Mouse (Mus musculus) liver, embryonic 12.5 days (tissue): ENCODE measurements around the gene Fgf2. TPM values are rescaled to one million over a fixed set of nuclear protein-coding genes. Genes with fewer than 3 reads are reported as not detected.

Source experiments
- ATAC-seq: fragments of 200-750 bp; cut with Nextera tagmentation; 2 replicates; pipeline ENCODE4 v1.8.0; 2017; ENCODE audit warnings: moderate number of reproducible peaks, mild to moderate bottlenecking, moderate library complexity
- H3K27ac ChIP-seq: fragments of 300-500 bp; sonication (generic); 2 replicates; pipeline ENCODE4 v1.5.1; 2016; ENCODE audit warnings: mild to moderate bottlenecking
- H3K27me3 ChIP-seq: fragments of 300-500 bp; sonication (generic); replicated peaks from 2 replicates; pipeline ENCODE4 v1.6.1; 2016; ENCODE audit warnings: mild to moderate bottlenecking, moderate library complexity
- H3K36me3 ChIP-seq: fragments of 300-500 bp; sonication (generic); 2 replicates; pipeline ENCODE4 v1.6.1; 2016; ENCODE audit warnings: mild to moderate bottlenecking, moderate library complexity
- H3K4me1 ChIP-seq: fragments of 300-500 bp; sonication (generic); 2 replicates; pipeline ENCODE4 v1.6.1; 2016
- H3K4me2 ChIP-seq: fragments of 300-500 bp; sonication (generic); 2 replicates; pipeline ENCODE4 v1.6.1; 2016; ENCODE audit warnings: mild to moderate bottlenecking, moderate library complexity
- H3K4me3 ChIP-seq: fragments of 300-500 bp; sonication (generic); 2 replicates; pipeline ENCODE4 v1.5.1; 2016; ENCODE audit warnings: mild to moderate bottlenecking, moderate library complexity
- H3K9ac ChIP-seq: fragments of 300-500 bp; sonication (generic); 2 replicates; pipeline ENCODE4 v1.6.1; 2016; ENCODE audit warnings: mild to moderate bottlenecking, moderate library complexity
- H3K9me3 ChIP-seq: fragments of 300-500 bp; sonication (generic); replicated peaks from 2 replicates; pipeline ENCODE4 v1.6.1; 2016; ENCODE audit warnings: mild to moderate bottlenecking, moderate library complexity
- WGBS: fragments of 180-500 bp; shearing (Covaris S2); methylation state at CpG from one replicate; pipeline ENCODE4 v1.1.7; 2016; ENCODE audit not compliant: insufficient replicate concordance; 5-methylcytosine and 5-hydroxymethylcytosine counted together
- polyA plus RNA-seq: library from polyadenylated mRNA; unstranded; fragments of >200 nt; fragmentation: Nextera tagmentation; extraction: Ambion mirVana; gene quantifications from 2 replicates; pipeline ENCODE4 v1.2.1, GENCODE M21; 2016

The Fgf2 gene
- polyA plus RNA-seq, 1 experiment from 2014 or later = 0.30 TPM

DNA sequence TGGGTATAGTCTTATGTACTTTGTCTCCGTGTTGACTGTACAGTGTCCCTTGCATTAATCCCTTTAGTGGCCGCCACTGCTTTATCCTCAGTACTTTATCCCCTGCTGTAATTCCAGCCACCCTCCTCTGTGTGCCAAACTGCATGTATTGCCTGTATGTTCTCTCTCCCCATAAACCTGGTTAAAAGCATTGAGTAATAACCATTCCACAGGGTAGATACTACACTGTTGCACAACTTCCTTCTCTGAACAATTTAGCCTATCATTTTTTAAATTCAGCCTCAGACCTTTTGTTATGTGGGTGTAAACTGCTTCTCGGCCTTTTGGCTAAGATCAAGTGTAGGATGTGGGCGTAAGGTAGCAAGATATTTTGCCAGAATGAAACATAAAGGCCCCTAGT is 17.0 kb downstream of the Fgf2 start:
- no peak overlapping the region for H3K4me2 ChIP-seq
- no peak for ATAC-seq
- H3K36me3 ChIP-seq = no peaks in the 10 kb centered on the region
- 60% methylated on average over 4 of the region's 4 CpGs for WGBS
- no peaks in the 10 kb centered on the region for H3K9me3 ChIP-seq
- H3K4me1 ChIP-seq = no peaks in the 10 kb centered on the region; the same call in 1 of the 2 replicates
- H3K27ac ChIP-seq = no peak overlapping the region
- H3K4me3 ChIP-seq = no peak overlapping the region
- H3K9ac ChIP-seq = no peak overlapping the region
- 0 out of 2 replicates have a peak, but pooled peaks cover 6% of the 10 kb centered on the region for H3K27me3 ChIP-seq

DNA sequence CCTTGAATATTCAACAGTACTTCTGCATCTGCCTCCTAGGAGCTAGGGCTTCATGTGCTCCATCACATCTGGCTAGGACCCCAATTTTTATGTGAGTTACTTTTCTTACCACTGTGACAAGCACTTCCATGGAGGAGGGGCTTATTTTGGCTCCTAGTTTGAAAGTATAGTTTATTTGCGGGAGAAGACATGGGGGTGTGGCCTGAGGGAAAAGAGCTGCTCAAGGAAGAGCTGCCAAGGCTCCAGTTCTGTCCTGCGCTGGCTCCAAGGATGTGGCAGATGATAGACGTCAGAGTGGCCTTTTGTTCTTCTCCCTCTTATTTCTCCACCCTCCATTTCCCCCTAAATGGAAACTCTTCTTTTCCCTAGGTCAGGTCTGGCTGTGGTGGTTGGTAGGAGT is 17.8 kb downstream of the Fgf2 start:
- Histone ChIP-seq H3K36me3 (no peaks in the 10 kb centered on the region), H3K4me2 (no peak overlapping the region), H3K9me3 (no peaks in the 10 kb centered on the region), H3K4me1 (no peaks in the 10 kb centered on the region; the same call in 1 of the 2 replicates), H3K4me3 (no peak overlapping the region), H3K27me3 (no peaks in the 10 kb centered on the region), H3K9ac (no peak overlapping the region), H3K27ac (no peak overlapping the region)
- WGBS = 45% methylated on average over 3 of the region's 3 CpGs
- no peak for ATAC-seq

DNA sequence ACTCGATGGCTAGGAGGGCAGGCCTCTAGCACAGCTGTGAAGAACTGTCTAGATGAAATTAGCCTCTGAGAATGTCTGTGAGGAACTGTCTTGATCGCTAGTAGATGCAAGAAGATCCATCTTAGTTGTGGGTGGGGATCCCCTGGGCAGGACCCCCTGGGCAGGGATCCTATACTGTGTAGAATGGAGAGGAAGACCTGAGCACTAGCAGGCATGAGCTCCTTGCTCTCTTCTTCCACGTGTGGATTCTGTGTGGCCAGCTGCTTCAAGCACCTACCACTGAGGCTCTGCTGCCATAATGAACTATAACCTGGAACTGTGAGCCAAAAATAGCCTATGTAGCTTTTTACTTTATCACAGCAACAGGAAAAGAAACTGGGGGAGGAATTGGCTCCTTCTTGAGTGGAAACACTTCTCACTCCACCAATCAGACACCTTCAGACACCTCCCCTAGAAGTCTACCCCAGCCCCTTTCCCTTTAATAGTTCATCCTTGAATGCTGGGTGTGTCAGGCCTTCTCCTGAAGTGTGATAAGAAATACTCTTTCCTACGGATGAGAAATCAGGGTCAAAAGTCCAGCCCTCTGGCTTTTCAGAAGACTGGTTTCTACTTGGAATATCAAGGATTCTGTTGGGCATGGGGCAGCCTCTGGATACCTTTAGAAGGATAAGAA is 18.4 kb downstream of the Fgf2 start:
- H3K4me1 ChIP-seq = no peaks in the 10 kb centered on the region; the same call in 1 of the 2 replicates
- no peaks in the 10 kb centered on the region for H3K27me3 ChIP-seq
- no peak overlapping the region for H3K27ac ChIP-seq
- no peak overlapping the region for H3K4me2 ChIP-seq
- 34% methylated on average over 4 of the region's 4 CpGs for WGBS
- no peak overlapping the region for H3K9ac ChIP-seq
- no peak overlapping the region for H3K4me3 ChIP-seq
- H3K36me3 ChIP-seq = no peaks in the 10 kb centered on the region
- ATAC-seq = no peak
- H3K9me3 ChIP-seq = no peaks in the 10 kb centered on the region

DNA sequence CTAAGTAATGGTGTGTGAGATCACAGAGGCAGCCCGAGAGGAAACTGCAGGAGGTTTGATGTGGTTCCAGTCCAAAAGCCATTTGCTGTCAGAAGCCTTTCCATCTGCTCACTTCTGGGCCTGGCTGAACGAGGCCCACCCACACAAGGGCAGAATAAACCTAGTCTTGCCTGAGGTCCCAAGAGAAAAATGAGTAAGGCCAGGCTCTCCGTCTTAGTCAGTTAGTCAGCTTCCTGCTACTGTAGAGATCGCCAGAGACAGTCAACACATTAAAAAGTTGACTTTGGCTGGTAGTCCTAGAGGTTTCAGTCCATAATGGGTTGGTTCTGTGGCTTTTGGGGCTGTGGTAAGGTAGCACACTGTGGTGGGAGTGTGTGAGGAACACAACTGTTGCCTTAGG is 22.3 kb downstream of the Fgf2 start:
- Histone ChIP-seq H3K27ac (no peak overlapping the region), H3K36me3 (no peaks in the 10 kb centered on the region), H3K9ac (no peak overlapping the region), H3K4me2 (no peak overlapping the region), H3K27me3 (no peaks in the 10 kb centered on the region), H3K4me3 (no peak overlapping the region), H3K9me3 (no peaks in the 10 kb centered on the region), H3K4me1 (no peaks in the 10 kb centered on the region; the same call in 1 of the 2 replicates)
- ATAC-seq = no peak
- 60% methylated on average over 4 of the region's 4 CpGs for WGBS

DNA sequence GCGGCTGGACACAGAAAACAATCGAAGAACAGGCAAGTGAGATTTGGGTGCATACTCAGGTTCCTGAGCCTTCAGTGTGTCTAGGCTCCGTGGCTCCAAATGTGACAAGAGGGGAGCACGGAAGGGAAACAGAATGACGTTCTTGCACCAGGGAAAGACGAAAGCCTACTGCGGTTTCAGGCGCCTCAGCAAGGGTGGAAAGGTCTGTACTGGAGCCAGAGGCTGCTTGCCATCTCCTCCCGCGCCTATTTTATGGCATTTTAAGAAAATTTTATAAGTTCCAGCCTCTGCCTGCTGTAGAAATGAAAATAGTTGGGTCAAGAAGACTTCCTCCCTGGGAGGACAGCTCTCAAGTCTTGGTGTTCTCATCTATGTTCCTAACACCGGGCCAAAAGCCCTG is 25.6 kb downstream of the Fgf2 start:
- Histone ChIP-seq H3K27ac (no peak overlapping the region), H3K4me3 (no peak overlapping the region), H3K27me3 (no peaks in the 10 kb centered on the region), H3K9ac (no peak overlapping the region), H3K9me3 (no peaks in the 10 kb centered on the region), H3K36me3 (no peaks in the 10 kb centered on the region), H3K4me1 (no peaks in the 10 kb centered on the region), H3K4me2 (no peak overlapping the region)
- 78% methylated on average over 11 of the region's 11 CpGs for WGBS
- no peak for ATAC-seq

DNA sequence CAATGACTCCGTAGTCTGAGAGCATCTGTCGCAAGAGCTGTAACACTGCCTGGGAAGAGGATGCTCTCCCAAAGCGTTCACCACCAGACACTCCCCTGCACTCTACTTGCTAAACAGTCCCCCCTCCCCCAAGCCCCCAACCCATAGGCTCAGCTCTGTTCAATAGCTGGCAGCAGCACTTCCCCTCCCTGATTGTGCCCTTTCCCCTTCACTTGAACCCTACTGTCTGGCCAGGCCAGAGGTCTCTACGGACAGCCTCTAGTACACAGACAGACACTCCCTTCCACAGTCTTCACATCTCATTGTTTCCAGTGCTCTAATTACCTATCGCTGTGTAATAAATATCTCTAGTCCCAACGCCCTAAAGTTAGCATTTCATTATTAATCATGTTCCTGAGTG is 29.8 kb downstream of the Fgf2 start:
- H3K36me3 ChIP-seq = no peaks in the 10 kb centered on the region
- no peak for ATAC-seq
- WGBS = 71% methylated on average over 6 of the region's 6 CpGs

DNA sequence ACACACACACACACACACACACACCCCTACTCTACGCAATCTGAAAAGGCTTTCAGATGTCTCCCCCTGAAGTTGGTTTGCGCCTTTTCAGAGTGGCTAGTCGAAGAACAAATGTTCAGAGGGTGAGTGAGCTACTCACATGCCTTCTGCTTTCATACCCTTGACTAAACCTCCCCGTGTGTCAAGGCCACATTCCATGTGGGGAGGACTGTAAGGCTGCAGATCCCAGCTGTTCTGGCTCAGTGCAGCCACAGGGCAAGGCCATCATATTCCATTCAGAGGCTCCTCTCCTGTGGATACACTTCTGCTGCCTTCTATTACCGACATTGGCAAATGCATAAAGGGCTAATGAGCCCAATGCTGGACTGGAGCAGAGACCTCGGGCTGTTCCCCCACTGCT is 30.3 kb downstream of the Fgf2 start:
- Histone ChIP-seq H3K4me3 (no peak overlapping the region), H3K27ac (no peak overlapping the region), H3K4me2 (no peak overlapping the region), H3K9me3 (no peaks in the 10 kb centered on the region), H3K27me3 (no peaks in the 10 kb centered on the region), H3K9ac (no peak overlapping the region), H3K36me3 (no peaks in the 10 kb centered on the region), H3K4me1 (no peaks in the 10 kb centered on the region)
- no peak for ATAC-seq
- 64% methylated on average over 6 of the region's 6 CpGs for WGBS

More for the DNA sequence above, 29.8 kb downstream of the Fgf2 start:
- Histone ChIP-seq H3K27ac (no peak overlapping the region), H3K27me3 (no peaks in the 10 kb centered on the region), H3K9me3 (no peaks in the 10 kb centered on the region), H3K9ac (no peak overlapping the region), H3K4me3 (no peak overlapping the region), H3K4me2 (no peak overlapping the region), H3K4me1 (no peaks in the 10 kb centered on the region)

DNA sequence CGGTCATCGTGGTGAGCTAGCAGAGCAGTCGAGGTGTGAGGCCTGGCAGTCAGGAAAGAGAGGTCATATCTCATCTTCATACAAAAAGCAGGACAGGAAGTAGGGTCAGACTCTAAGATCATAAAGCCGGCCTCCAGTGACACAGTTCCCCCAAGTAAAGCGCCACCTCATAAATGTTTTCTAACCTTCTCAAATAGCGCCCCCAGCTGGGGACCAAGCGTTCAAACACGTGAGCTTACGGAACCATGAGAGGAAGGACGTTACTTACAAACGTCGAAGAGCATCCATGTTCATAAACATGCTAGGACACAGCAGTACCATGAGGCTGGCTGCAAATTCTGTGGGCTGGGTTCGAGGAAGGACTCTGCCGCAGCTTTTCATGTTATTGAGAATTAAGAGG is 31.1 kb downstream of the Fgf2 start:
- WGBS = 64% methylated on average over 14 of the region's 14 CpGs
- no peak for ATAC-seq
- H3K4me3 ChIP-seq = no peak overlapping the region
- no peak overlapping the region for H3K4me2 ChIP-seq
- no peak overlapping the region for H3K27ac ChIP-seq
- H3K36me3 ChIP-seq = no peaks in the 10 kb centered on the region
- no peak overlapping the region for H3K9ac ChIP-seq
- H3K9me3 ChIP-seq = no peaks in the 10 kb centered on the region
- H3K4me1 ChIP-seq = no peaks in the 10 kb centered on the region
- no peaks in the 10 kb centered on the region for H3K27me3 ChIP-seq

DNA sequence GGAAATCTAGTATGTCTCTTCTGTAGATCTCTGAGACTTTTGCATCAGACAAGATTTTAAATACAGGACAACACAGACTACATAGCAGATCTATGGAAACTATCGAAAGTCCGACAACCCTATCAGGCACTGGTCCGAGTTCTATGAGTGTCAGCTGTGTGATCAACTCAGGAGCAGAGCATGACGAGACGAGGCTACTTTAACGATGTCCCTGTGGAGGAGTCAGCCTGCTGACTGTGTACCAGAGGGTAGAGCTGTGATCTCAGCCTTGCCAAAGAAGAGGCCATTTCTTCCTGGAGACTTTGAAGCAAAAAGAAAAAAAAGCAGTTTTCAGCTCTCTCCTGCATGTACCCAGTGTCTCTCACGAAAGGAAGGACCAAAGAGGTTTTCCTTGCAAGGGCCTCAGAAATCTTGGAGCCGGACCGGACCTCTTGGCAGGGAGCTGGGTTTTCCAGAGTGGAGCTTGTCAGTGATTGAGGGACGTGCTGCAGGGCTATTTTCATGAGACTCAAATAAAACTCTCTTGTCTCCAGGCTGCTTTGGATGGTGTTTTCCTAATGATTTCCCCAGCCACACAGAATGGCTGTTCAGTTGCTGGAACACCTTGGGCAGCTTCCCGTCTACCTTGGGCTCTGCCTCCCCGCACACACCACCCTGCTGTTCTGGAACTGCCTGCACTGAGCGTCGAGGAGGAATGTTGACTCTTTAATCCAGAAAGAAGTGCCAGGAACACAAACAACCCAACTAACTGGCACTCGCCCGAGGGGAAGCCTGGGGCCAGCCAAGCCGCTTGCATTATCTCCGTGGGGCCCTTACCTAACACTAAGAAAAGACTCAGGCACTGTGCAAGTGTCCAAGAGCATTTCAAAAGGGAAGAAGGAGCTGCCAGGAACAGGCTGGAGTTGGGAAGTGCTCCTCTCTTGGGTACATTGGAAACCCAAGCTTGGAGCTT is 32.1 kb downstream of the Fgf2 start:
- WGBS = 69% methylated on average over 18 of the region's 18 CpGs
- no peak for ATAC-seq
- no peaks in the 10 kb centered on the region for H3K36me3 ChIP-seq
- no peak overlapping the region for H3K9ac ChIP-seq
- H3K4me1 ChIP-seq = no peaks in the 10 kb centered on the region
- no peak overlapping the region for H3K4me3 ChIP-seq
- no peaks in the 10 kb centered on the region for H3K9me3 ChIP-seq
- no peak overlapping the region for H3K27ac ChIP-seq
- H3K27me3 ChIP-seq = no peaks in the 10 kb centered on the region
- no peak overlapping the region for H3K4me2 ChIP-seq

DNA sequence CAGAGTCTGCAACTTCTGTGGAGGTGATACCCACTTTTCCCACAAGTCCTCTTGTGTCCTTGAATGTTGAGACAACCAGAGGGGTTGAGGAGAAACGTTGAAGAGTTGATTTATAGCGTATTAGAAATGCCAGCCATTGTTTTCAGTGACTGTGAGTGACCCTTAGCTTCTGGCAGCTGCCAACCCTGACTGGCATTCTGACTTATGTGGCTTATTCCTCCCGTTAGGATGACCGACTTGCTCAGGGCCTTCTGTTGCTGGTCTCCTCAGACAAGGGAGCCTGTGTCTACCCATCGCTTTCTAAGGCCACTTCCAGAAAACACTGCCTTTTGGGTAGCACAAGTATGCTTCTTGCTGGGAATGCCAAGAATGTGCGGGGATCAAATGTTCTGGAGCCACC is 33.3 kb downstream of the Fgf2 start:
- WGBS = 59% methylated on average over 6 of the region's 6 CpGs
- no peak overlapping the region for H3K4me3 ChIP-seq
- no peaks in the 10 kb centered on the region for H3K4me1 ChIP-seq
- no peaks in the 10 kb centered on the region for H3K27me3 ChIP-seq
- no peak overlapping the region for H3K27ac ChIP-seq
- no peak overlapping the region for H3K9ac ChIP-seq
- H3K9me3 ChIP-seq = no peaks in the 10 kb centered on the region
- H3K36me3 ChIP-seq = no peaks in the 10 kb centered on the region
- H3K4me2 ChIP-seq = no peak overlapping the region
- ATAC-seq = no peak

DNA sequence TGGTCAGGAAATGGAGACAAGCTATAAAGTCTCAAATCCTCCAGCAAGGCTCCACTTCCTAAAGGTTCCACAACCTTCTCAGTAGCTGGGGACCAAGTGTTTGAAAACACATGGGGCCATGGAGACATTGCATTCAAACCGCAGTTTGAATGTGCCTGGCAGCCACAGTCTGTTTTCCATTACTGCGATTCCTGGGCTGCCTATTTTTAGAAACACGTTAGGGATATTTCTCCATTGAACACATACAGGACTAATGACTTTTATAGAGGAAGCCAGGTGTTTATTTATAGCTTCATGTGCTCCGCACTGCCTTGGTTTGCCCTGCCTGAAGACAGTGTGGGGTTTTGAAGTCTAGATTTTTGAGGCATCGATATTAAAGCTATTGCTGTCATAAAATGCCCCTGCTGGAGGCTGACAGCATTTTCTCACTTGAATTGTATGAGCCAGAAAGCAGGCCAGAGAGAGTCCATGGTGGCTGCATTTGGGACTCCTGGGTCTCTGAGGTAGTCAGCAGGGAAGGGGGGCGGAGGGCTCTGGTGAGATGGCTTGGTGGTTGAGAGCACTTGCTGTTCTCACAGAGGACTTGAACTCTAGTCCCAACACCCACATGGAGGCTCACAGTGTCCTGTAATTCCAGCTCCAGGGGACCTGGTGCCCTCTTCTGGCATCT is 35.1 kb downstream of the Fgf2 start:
- Histone ChIP-seq H3K9me3 (no peaks in the 10 kb centered on the region), H3K27me3 (no peaks in the 10 kb centered on the region), H3K4me1 (no peaks in the 10 kb centered on the region), H3K9ac (no peak overlapping the region), H3K36me3 (no peaks in the 10 kb centered on the region), H3K4me2 (no peak overlapping the region), H3K4me3 (no peak overlapping the region), H3K27ac (no peak overlapping the region)
- WGBS = 85% methylated on average over 6 of the region's 6 CpGs
- ATAC-seq = no peak

DNA sequence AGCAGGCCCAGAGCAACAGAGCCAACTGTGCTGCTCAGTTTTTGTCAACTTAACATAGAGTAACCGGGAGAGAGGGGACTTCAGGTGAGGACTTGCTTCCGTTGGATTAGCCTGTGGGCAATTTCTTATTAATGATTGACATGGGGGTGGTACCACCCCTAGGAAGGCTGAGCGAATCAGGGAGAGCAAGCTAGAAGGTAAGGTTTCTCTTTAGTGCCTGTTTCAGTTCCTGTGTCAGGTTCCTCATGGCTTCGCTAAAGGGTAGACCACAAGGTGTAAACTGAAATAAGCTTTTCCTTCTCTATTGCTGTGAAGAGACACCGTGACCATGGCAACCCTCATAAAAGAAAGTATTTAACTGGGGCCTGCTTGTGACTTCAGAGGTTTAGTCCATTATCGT is 39.2 kb downstream of the Fgf2 start:
- no peaks in the 10 kb centered on the region for H3K4me1 ChIP-seq
- no peaks in the 10 kb centered on the region for H3K36me3 ChIP-seq
- no peak overlapping the region for H3K4me2 ChIP-seq
- H3K9ac ChIP-seq = no peak overlapping the region
- no peak overlapping the region for H3K4me3 ChIP-seq
- WGBS = 75% methylated on average over 6 of the region's 6 CpGs
- H3K9me3 ChIP-seq = no peaks in the 10 kb centered on the region
- no peak for ATAC-seq
- H3K27me3 ChIP-seq = no peaks in the 10 kb centered on the region
- no peak overlapping the region for H3K27ac ChIP-seq
